Mouse (Mus musculus) spleen, adult 2 months (tissue): Measurements from ENCODE around the gene Garnl3. TPM values are rescaled to one million over a fixed set of nuclear protein-coding genes. Genes with fewer than 3 reads are reported as not detected.

Experiments used
- DNase-seq, 2 experiments: peaks; one replicate each; pipeline versions ENCODE4 v3.0.0 to v3.0.0-alpha.2; 2012 to 2021; ENCODE audit warnings: low spot score in 2 of 2, low read depth in 1 of 2
- H3K27ac ChIP-seq: fragments of 200-500 bp; 2 replicates; pipeline ENCODE4 v1.5.1; 2012; ENCODE audit warnings: low read length, inconsistent platforms; ENCODE audit not compliant: insufficient read depth
- H3K27me3 ChIP-seq: fragments of 200-500 bp; 2 replicates; pipeline ENCODE4 v1.6.1; 2012; ENCODE audit warnings: mild to moderate bottlenecking, moderate library complexity, low read length, inconsistent platforms; ENCODE audit not compliant: control insufficient read depth, insufficient read depth
- H3K36me3 ChIP-seq: fragments of 200-500 bp; 2 replicates; pipeline ENCODE4 v1.6.1; 2012; ENCODE audit warnings: mild to moderate bottlenecking, low read length, inconsistent platforms; ENCODE audit not compliant: control insufficient read depth, insufficient read depth
- H3K4me1 ChIP-seq: fragments of 200-500 bp; 2 replicates; pipeline ENCODE4 v1.6.1; 2011; ENCODE audit warnings: inconsistent platforms; ENCODE audit not compliant: control insufficient read depth, insufficient read depth, insufficient read length
- H3K4me3 ChIP-seq: fragments of 200-500 bp; 2 replicates; pipeline ENCODE4 v1.5.1; 2011; ENCODE audit warnings: mild to moderate bottlenecking, inconsistent platforms; ENCODE audit not compliant: insufficient read depth, insufficient read length; ENCODE audit errors: extremely low read depth
- CTCF ChIP-seq: fragments of 200-500 bp; IDR thresholded peaks from 2 replicates; pipeline ENCODE4 v1.5.1; 2011; ENCODE audit warnings: mild to moderate bottlenecking, inconsistent platforms; ENCODE audit not compliant: insufficient read depth, insufficient read length, insufficient replicate concordance; ENCODE audit errors: extremely low read depth
- POLR2A ChIP-seq: fragments of 200-500 bp; IDR thresholded peaks from 2 replicates; pipeline ENCODE4 v1.6.1; 2011; ENCODE audit warnings: low read depth, low read length, inconsistent platforms
- WGBS: fragments of 180-500 bp; shearing (Covaris S2); methylation state at CpG from one replicate; pipeline ENCODE4 v1.1.7; 2018; 5-methylcytosine and 5-hydroxymethylcytosine counted together
- polyA plus RNA-seq: library from polyadenylated mRNA; depleted of rRNA; stranded (reverse); fragments of >200 nt; gene quantifications from 2 replicates; pipeline ENCODE4 v1.2.3, GENCODE M21; 2012; rRNA removed

Gene Garnl3
- 1.9 and 2.3 TPM in 2 replicates for polyA plus RNA-seq

DNA sequence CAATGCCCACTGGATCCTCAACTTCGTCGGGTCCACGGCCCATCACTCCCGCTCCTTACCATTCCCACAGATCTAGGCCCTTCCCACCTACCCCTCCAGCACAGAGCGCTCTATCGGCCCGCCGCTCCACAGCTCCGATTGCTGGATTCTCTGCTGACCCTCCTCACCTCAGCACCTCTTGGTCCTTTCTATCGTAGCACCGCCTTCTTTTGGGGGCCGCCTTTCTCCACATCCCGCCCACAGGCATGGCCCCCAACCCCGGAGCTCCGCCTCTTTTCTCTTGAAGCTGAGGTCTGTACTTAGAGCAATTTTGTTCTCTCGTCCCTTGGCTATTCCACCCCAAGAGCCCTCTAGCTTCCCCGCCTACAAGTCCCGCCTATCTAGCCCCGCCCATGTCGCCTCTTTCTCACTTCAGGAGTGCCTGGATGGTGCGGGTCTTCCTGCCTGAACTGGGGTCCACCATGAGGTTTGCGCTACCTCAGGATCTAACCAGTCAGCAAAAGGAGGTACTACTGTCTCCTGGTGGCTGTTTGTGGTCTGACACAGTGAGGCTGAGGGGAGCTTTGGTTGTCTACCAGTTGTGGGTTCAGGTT is at the start of gene Garnl3:
TSS of gene Garnl3 (minus strand) at position 155 of the 593 bp plus-strand sequence.
- 1% methylated on average over 22 of the region's 22 CpGs for WGBS
- H3K27me3 ChIP-seq, result no peaks in the 10 kb centered on the region
- peak; percentile 42 to 43 for DNase-seq
- peaks cover 8% of the 10 kb centered on the region for H3K4me1 ChIP-seq
- peak; percentile 38; the same call in 1 of the 2 replicates for TF ChIP-seq CTCF
- TF ChIP-seq POLR2A, result no peak
- no peak within 1 kb of the TSS for H3K27ac ChIP-seq
- H3K36me3 ChIP-seq, result no peaks in the 10 kb centered on the region
- peak within 1 kb of the TSS; percentile 63 for H3K4me3 ChIP-seq

- no peak overlapping the region for H3K4me3 ChIP-seq
- DNase-seq, result no peak
- H3K27ac ChIP-seq, result peak overlapping the region; percentile 29; the same call in 1 of the 2 replicates
- H3K4me1 ChIP-seq, result peaks cover 7% of the 10 kb centered on the region; the same call in 1 of the 2 replicates
- TF ChIP-seq CTCF (no peak), POLR2A (no peak)
- WGBS, result 83% methylated on average over 16 of the region's 16 CpGs
- H3K36me3 ChIP-seq, result no peaks in the 10 kb centered on the region
- H3K27me3 ChIP-seq, result no peaks in the 10 kb centered on the region
These were observed 48.6 kb upstream of the Garnl3 start for GRCm38 (mm10) chr2:33179930-33180630.

DNA sequence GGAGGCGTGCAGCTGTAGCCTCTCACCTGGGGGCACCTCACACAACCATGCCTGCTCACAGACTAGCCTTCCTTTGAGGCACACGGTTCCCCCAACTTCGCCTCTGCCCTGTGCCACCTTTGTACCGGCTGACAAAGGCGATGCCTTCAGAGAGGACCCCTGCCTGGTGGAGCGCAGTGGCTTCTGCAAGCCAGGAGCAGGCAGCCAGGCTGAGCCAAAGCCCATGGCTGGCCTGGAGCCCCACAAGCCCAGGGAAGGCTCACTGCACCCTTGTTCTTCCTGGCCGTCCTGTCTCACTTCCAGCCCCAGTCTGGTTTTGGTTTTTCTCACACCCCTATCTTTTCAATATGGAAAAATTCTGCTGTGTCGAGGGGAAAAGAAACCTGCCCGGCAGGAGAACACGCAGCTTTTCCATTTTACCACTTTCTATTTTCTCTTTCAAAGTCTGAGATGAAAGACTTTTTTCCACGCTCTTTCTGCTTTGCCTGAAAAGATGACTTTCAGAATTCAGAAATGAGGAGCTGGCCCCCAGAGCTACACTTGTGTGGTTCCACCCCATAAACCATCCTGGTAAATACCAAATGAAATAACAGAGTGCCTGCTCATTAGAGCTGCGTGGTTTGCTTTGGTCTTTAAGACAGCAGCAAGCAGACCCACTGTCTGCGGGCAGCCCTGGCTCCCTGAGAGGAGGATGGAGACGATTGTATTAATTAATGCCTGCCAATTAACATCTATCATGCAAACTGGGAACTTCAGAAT is 47.9 kb upstream of the Garnl3 start:
- no peak for DNase-seq
- no peaks in the 10 kb centered on the region for H3K27me3 ChIP-seq
- no peaks in the 10 kb centered on the region for H3K36me3 ChIP-seq
- WGBS, result 88% methylated on average over 14 of the region's 14 CpGs
- no peak overlapping the region for H3K4me3 ChIP-seq
- TF ChIP-seq POLR2A (no peak), CTCF (no peak)
- H3K27ac ChIP-seq, result 0 out of 2 replicates have a peak overlapping the region, but pooled peaks have one; percentile 19
- H3K4me1 ChIP-seq, result peaks cover 7% of the 10 kb centered on the region; the same call in 1 of the 2 replicates

- Histone ChIP-seq H3K27me3 (no peaks in the 10 kb centered on the region), H3K4me1 (peaks cover 7% of the 10 kb centered on the region; the same call in 1 of the 2 replicates), H3K36me3 (no peaks in the 10 kb centered on the region), H3K4me3 (no peak overlapping the region), H3K27ac (no peak overlapping the region)
- TF ChIP-seq POLR2A (no peak), CTCF (no peak)
- no peak for DNase-seq
- WGBS, result 91% methylated on average over 11 of the region's 11 CpGs
These were observed 46.9 kb upstream of the Garnl3 start for GRCm38 (mm10) chr2:33178243-33178932.

GRCm38 (mm10) chr2:33177443-33178242 is 46.2 kb upstream of the Garnl3 start:
- H3K27ac ChIP-seq, result 0 out of 2 replicates have a peak overlapping the region, but pooled peaks have one; percentile 19
- no peaks in the 10 kb centered on the region for H3K27me3 ChIP-seq
- no peaks in the 10 kb centered on the region for H3K36me3 ChIP-seq
- 81% methylated on average over 12 of the region's 12 CpGs for WGBS
- DNase-seq, result no peak
- peaks cover 7% of the 10 kb centered on the region; the same call in 1 of the 2 replicates for H3K4me1 ChIP-seq
- H3K4me3 ChIP-seq, result no peak overlapping the region
- TF ChIP-seq POLR2A (no peak), CTCF (no peak)

DNA sequence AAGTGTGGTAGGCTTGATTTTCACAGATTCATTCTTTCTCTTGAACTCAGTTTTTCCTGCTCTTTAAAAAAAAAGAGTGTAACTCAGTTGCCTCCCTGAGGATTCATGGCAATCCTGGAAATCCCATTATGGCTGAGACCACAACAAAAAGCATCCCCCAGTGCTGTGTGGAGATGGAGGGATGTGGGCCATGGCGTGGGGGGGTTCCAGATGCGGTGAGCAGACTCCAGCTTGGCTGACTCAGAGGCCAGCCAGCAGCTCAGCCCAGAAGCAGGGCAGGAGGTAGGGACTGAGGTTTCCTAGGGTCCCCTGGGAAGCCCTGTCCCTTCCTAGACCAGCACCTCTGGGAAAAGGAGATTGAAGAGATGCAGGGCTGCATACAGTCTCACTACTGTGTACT is 45.5 kb upstream of the Garnl3 start:
- H3K27me3 ChIP-seq, result no peaks in the 10 kb centered on the region
- H3K36me3 ChIP-seq, result no peaks in the 10 kb centered on the region
- 82% methylated on average over 2 of the region's 2 CpGs for WGBS
- H3K4me1 ChIP-seq, result peaks cover 7% of the 10 kb centered on the region; the same call in 1 of the 2 replicates
- DNase-seq, result no peak
- H3K4me3 ChIP-seq, result no peak overlapping the region
- no peak overlapping the region for H3K27ac ChIP-seq
- TF ChIP-seq CTCF (no peak), POLR2A (no peak)
